Mouse (Mus musculus) right cerebral cortex, postnatal 14 days (tissue): Measurements from ENCODE around the gene Mrc2.

Source experiments
- DNase-seq: peaks from one replicate; pipeline ENCODE4 v3.0.0; 2022

Gene Mrc2

DNA sequence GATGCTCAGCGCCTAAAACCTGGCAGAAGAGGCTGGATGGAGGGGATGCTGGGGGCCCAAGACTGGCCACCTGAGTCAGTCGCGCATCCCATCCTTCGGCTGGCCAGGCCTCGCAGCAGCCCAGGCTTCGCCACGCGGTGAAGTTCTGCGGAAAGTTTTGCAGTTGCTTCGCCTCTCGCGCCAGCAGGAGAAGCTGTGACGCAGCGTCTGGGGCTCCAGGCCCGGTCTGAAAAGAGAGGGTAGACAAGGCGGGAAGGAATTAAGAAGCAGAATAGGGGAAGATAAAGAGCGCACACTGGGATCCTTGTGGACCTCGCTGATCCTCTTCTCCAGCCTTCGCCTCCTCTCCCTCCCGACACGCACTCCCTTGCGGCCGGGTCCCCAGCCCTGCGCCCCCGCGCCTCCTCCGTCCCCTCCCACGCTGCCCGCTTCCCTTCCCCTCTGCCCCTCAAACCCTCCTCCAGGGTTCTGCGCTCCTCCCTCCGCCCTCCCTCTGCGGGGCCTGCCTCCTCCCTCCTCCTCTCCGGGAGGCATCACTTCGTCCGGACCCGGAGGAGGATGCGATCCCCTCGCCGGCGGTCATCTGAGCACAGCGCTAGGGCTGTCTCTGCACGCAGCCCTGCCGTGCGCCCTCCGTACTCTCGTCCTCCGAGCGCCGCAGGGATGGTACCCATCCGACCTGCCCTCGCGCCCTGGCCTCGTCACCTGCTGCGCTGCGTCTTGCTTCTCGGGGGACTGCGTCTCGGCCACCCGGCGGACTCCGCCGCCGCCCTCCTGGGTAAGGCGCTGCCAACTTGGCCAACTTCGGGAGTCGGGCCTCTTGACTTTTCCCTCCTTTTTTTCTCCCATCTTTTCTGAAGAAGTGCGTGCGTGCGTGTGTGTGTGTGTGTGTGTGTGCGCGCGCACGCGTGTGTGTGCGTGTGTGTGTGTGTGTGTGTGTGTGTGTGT lies at the start of gene Mrc2:
TSS of gene Mrc2 (plus strand) at position 520 of the 948 bp plus-strand sequence.
- peak; percentile 45 for DNase-seq

DNA sequence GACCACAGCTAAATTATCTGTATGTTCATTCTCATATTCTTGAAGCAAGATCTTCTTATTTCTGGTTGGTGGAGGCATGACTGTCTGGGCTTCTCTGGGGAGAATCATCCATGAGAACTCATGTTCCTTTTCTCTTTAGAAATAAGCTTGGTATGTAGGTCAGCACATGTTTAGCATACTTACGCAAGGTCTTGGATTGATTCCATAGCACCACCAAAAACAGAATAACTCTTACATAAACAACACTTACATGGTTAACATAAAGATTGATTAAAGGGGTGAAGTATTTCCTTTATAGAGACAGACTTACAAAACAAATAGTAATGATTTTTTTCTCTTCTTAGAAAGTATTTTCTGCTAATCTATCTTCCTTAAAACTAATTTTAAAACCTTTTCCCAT lies 46.1 kb upstream of the Mrc2 start:
- DNase-seq, result no peak

DNA sequence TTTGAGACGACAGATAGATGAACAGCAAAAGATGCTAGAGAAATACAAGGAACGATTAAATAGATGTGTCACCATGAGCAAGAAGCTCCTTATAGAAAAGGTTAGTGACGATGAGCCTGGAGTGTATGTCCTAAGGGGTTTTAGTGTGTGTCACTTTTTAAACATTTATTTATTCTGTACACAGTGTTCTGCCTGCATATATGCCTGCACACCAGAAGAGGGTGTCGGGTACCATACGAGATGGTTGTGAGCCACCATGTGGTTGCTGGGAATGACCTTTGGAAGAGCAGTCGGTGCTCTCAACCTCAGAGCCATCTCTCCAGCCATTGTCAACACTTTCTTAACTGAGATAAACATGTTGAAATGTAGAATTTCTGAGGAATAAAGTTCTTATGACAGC lies 45.7 kb upstream of the Mrc2 start:
- no peak for DNase-seq

DNA sequence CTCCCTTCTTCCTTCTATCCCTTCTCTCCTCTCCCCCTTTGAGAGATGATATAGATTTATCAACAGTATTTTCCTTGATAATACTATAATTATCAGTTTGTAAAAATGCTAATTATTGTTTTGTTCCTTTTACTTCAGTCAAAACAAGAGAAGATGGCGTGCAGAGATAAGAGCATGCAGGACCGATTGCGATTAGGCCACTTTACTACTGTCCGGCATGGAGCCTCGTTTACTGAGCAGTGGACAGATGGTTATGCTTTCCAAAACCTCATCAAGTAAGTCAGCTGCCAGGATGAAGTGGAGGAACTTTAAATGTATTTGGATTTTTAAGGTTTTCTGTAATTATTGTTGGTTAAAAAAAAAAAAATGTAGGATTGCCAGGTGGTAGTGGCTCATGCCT lies 45.1 kb upstream of the Mrc2 start:
- DNase-seq, result no peak

DNA sequence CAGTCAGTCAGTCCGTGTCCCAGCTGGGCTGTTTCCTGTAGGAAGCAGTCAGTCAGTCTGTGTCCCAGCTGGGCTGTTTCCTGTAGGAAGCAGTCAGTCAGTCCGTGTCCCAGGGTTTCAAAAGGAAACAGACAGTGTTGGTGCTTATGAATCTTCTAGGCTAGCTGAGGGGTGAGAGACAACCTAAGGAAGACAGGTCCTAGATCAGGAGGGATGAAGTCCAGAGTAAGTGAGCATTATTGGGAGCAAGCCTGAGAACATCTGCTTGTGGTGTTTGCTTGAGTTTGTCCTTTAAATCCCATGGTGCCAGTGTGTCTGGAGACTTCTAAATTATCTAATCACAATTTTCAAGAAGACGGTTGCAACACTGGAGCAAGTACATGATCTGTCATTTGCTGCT lies 32.7 kb upstream of the Mrc2 start:
- no peak for DNase-seq

DNA sequence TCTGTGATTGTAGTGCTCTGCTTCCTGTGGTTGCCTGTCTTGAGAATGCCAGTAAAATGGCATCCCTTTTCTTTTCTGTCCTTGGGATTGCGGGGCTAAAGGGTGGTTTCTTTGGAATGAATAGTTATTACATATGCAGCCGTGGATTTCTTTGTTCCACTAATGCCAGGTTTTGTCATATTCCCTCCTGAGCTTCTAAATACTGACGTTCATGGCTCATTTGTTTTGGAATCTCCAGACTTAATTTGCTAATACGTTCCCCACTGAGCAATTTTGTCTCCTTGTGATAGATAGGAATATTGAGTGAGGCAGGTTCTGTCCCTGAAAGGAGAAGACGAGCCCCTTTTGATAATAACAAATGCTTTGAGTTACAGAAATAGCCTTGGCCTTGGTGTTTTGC lies 31.3 kb upstream of the Mrc2 start:
- no peak for DNase-seq

DNA sequence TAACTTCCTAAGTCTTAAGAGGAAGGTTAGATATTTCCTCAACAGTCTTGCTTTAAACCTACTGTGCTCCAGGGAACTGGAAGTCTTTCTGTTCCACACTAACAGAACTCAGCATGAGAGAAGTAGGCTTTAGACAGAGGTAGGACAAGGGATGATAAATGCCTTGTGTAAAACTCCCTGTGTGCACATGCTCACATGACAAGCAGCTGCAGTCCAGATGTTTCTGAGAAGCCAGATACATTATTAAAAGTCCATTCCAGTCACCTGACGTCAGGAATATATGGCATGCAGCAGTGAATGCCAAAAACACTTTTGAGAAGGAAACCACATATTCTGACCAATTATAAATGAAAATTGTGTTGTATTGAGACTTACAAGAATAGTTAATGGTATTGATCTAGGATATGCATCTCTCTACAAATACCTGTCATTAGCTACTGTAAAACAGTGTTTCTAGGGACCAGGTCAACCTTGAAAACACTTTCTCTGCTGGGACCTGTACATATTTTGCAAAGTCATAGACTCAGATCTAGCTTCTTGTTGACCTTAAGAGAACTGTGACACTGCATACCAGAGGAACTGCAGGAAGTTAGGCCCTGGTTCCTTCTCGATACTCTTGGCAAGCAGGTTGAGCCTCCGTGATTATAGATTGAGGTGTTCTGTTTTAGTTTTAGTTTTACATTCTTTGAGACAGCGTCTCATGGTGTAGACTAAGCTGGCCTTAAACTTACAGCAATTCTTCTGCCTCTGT lies 30.7 kb upstream of the Mrc2 start:
- no peak for DNase-seq

DNA sequence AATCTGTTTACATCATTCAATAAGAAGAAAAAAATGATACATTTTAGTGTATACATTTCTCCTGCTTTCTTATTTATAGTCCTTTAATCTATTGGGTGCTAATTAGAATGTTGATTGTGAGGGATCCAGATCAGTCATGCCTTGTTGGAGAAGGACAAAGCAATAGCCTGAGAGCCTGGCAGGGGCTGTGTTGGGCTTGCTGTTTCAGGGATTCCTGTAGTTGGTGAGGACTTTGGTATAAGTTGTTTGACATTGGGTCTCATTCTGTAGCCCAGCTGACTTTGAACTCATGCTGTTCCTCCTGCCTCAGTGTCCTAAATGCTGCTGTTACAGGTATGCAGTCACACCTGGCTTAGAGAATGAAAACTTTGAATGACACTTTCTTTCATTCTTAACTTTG lies 27.9 kb upstream of the Mrc2 start:
- no peak for DNase-seq

DNA sequence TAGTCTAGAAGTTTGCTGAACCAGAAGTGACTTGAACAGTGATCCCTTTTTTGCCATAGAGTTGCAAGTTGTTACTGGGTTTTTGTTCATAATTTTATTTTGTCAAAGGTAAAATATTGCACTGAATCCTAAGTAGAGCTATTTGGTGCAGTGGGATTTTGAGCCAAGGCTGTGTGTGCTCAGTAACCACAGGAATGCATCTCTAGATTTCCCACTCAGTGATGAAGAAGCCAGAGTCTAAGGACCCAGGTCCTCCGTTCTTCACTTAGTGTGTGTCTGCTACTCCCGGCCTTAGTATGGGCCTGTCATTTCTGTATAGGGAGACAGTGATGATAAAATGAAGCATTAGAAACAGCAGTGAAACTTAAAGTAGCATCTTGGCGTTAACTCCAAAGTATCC lies 27.5 kb upstream of the Mrc2 start:
- DNase-seq, result no peak

DNA sequence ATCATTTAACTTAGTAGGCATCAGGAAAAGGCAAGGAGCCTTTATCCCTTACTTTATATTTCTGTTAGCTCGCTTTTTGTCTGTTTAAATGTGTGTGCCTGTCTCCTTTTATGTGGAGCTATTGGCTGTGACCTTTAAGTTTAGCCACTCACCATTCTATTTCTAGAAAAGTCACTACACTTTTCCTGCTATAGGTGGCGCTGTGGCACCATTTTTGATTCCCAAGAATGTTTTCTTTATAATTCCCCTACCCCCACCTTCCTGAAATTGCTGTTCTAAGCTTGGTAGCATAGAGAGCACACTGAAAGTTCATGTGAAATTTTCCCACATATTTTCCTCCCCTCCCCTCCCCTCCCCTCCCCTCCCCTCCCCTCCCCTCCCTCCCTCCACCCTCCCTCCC lies 22.3 kb upstream of the Mrc2 start:
- DNase-seq, result peak; percentile 55

DNA sequence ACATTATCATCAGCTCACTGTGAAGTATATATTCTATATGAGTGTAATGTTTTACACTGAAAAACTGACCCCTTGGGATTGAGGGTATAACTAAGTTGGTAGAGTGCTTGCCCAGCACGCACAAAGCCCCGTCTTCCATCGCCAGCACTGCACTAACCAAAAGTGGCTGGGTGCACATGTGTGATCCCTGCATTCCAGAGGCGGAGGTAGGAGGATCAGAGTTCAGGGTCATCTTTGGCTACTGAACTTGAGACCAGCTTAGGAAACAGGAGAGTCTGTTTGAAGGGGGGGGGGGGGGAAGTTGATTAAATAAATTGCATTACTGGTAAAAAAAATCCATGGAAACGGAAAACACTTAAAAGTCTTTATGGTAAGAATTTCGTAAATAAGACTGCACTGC lies 12.0 kb upstream of the Mrc2 start:
- no peak for DNase-seq

DNA sequence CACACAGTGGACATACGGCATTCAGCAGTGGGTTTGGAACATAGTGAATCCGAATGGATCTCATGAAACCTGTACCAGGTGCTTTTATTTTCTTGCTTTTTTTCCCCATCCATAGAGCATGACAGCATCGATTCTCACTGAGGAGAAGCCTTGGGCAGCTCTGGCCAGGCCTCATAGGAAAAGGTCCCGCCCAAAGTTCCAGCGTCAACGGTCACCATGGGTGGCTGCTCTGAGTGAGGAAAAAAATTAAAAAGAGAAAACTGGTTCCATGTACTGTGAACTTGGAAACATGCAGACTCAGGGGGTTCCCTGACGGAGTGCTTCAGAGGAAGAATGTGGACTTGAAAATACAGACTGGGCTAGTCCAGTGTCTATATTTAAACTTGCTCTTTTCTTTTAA lies 11.2 kb upstream of the Mrc2 start:
- DNase-seq, result no peak

DNA sequence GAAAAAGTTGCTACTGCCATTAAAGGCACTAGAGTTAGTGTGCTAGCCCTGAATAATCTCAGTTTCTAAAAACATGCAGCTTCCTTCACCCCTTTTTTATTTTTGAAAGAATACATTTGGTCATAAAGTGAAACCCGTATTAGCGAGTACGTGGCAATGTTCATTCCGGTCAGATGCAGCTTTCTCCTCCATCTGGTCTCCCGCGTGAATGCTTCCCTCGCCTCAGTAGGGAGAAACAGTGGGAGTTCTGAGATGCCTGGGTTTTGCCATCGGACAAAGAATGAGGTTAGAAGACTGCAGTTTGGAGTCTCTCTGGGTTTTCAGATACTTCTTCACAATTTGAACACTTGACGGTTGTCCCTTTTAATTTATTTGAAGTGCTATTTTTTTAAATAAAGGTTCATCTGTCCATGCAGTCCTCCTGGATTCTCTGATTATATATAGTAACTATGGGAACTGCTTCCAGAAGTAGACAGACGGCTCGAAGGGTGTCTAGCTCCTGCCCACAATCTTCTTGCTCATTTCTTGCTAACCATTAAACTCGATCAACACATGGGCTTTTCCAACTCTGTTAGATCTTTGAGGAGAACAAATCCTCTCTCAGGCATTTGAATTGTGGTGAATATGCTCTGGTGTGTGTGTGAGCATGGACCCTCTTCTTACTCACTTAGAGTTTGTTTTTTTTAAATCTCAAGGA lies 10.5 kb upstream of the Mrc2 start:
- no peak for DNase-seq

DNA sequence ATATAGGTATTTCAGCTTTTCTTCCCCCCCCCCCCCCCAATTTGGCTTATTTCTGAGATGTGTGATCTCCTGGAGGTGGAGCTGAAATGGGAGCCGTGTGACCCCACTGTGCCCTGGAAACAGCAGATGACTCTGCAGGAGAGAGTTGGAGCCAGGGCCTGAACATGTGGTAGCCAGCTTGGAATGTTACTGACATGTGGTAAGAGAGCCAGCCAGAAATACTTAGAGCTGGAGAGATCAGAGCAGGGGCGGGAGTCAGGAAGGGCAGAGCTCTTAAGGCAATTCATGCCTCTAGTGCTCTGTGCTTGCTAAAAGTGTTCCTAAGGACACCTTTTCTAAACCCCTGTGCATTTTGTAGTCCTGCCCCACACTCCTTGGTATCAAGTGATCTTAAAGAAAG lies 10.0 kb upstream of the Mrc2 start:
- no peak for DNase-seq

DNA sequence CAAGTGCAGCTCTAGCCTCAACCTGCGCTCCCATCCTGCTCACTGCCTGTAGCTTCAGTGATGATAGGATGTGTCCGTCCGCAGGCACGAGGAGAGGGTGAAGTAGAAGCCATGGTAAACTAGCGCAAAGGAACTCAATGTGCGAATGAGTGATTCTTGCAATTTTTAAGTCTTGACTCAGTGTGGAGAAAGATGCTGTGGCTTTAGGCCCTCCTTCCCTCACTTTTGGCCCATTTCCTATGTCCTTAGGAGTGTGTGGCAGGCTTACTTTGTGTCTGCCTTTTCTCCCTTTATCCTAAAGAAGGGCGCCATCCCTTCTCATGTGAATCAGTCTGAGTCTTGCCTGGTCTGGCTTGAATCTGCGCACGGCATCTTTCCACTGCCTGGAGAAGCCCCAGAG lies 9.4 kb upstream of the Mrc2 start:
- DNase-seq, result no peak

DNA sequence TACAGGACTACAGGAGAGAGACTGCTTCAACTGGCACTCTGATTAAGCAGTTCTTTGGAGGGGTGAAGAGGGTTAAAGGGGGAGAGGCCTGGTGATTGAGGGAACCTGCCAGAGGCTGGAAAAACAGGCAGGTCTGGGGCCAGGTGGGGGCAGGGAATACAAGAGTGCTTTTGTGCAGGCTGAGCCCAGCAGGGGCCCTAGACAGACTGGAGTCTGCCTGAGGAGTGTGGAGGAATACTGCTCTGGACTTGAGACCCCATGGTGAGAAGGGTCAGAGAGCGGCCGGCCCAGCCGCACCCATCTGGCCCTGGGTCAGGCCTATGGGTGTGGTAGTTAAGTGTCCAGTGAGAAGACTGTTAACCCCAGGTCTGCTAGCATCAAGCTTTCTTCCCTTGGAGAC lies 6.7 kb upstream of the Mrc2 start:
- peak; percentile 21 for DNase-seq

DNA sequence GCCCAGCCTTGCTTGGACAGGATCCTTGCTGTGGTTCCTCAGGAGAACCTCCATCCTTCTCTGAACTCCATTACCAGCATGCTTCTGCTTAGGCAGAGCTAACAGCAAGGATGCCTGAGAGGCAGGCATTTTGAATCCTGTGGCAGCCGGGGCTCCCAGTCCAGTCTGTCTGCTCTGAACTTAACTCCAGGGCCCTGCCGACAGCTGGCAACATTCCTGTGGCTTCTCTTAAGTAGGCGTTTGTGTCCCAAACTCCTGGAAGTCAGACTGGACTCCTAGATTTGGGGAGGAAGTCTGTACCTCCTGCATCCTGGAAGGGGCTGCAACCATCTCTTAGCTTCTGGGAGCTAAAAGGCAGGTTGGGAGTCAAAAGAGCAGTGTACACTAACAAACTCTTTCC lies 3.0 kb upstream of the Mrc2 start:
- no peak for DNase-seq

DNA sequence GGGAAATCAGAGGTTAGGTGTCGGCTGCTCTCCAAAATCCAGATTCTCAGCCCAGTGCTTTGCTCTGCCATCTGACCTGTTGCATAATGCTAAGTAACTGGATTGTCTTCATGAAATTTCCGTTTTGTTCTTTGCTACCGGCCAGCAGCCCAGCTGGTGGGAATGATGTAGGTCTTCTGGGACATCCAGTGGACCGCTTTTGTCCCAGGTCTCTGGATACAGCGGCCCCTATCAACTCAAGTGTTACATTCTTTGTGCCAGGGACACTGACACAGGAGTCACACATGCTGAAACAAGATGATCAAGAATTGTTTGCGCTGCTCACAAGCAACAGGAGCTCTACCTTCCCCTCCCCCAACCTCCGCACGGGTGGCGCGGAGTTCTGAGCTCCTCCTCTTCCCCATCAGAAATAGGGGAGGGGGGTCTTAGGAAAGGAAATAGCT lies 741 bp upstream of the Mrc2 start:
- no peak for DNase-seq

DNA sequence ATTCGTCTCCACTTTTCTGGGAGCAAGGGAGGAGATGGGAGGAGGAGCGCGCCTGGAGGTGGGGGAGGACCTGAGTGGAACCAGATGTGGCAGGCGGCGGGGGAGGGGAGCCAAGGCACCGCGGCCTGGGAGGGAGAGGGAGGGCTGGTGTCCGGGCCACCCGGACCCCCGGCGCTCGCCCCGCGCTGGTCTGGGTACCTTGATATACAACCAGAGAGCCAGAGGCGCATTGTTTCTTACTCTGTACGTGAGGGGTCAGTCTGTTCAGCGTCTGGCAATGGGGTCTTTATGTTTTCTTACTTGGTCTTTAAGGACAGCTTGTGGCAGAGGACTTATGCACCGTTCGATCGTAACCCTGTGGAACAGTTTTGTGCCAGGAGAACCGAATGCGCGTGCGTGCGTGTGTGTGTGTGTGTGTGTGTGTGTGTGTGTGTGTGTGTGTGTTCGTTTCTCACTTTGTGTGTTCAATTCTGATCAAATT lies 698 bp downstream of the Mrc2 start:
- peak; percentile 39 for DNase-seq

DNA sequence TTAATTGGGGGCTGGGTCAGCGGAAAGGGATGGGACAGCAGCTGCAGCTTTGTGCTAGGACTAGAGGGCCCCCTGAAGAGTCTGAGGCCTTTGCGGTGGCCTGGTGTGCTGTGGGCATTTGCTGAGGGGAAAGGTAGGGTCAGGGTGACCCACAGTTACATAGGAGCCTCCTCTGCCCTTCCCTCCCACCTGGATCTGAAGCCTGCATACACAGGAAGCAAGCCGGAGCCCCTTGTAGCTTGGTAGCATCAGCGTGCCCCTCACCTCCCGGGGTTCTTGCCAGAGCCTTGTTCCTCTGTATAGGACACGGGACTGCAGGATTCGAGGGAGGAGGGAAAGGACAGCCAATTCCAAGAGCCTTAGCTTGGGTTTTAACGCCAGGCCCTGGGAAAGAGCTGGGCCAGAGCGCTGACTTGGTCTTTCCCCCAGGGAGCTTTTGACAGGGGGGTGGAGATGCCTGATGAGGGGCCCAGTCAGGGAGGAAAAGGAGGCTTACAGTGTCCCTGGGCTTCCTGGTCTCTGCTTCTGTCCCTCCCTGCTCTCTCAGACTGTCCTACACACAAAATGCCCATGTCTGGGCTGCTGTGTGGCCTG lies 1.6 kb downstream of the Mrc2 start:
- DNase-seq, result no peak

DNA sequence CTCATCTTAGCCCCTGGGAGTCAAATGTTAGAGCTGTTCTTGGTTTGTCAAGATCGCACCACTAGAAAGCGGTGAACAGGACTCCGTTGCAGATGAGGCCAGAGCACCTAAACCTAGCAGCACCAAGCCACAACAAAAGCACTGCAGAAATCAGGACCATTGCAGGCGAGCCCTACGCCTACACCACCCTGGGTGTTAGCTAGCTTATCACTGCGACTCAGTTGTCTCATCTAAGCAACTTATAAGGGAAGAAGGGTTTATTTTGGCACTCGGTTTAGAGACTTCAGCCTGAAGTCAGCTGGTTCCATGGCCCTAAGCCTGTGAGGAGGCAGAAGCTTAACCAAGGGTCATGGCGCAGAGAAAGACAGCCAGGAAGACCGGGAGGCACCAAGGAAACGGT lies 3.6 kb downstream of the Mrc2 start:
- DNase-seq, result no peak

DNA sequence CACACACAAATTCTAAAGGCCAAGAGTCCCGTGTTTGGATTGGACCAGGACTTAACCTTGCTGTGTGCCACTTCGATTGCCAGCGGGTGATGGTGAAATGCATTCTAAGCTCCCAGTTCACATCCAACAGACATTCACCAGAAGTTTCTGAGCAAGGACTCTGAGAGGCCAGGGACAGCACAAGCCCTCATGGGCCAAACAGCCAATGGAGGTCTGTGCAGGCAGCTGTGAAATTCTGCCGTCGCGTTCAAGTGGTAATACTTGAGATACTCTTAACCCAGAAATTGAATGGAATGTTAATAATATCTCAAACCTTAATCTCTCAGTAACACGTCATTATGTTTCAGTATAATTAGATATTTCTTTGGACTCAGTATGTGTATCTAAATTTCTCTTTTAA lies 17.8 kb downstream of the Mrc2 start:
- no peak for DNase-seq
